Mouse (Mus musculus): ENCODE data around the gene Rhbdl1.

DNA sequence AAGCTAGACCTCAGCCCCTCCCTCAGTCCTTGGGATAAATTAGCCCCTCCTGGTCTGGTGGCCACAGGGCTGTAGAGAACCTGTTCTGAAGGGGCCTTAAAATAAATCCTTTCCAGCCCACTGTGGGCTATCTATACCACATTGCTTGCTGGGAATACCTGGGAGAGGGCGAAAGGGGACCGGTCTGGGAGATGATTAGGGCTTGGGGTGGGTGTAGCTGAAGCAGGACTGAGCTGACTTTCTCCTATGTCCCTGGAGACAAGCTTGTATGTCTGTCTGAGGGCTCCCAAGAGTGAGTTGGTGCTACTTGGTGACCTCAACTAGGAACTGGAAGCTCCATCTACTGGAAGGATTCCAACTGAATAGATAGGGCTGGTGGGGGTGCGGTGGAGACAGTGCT, 39.9 kb upstream of the Rhbdl1 start:
- TF ChIP-seq CTCF (IDR thresholded peaks at IDR 0.05; ENCODE audit: low read depth, low read length) (no peak), POLR2A (IDR thresholded peaks at IDR 0.05; ENCODE audit: insufficient read depth, low read length) (no peak), EP300 (IDR thresholded peaks at IDR 0.05; ENCODE audit: insufficient read depth, low read depth, low read length) (no peak)

All from ES-Bruce4 (cell line).